Mouse (Mus musculus): ENCODE measurements around the gene Cetn3.
A peak's percentile ranks its signal among the peaks of the same experiment; 100 is the strongest.

Gene Cetn3

DNA sequence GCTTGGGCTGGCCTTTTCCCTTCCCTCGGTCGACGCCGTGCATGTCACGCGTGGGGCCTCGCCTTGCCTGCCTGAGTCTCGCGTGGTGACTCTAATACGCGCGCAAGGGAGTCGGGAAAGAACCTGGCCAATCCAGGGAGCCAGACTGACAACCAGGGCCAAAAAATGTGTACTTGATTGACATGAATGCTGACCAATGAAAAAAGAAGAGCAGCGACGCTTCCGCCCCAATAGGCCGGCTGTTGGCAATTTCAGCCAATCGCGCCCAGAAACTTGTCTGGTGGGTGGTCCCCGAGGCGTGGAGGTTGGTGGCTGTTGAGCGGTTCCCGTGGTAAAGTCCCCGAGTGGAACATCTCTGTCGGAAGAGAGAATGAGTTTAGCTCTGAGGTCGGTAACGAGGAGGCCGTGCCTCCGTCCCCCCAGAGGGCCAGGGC is at the start of gene Cetn3:
Gene Cetn3 (plus strand): TSS at position 107 of the 434 bp plus-strand sequence.
- peak; percentile 96 for DNase-seq

DNA sequence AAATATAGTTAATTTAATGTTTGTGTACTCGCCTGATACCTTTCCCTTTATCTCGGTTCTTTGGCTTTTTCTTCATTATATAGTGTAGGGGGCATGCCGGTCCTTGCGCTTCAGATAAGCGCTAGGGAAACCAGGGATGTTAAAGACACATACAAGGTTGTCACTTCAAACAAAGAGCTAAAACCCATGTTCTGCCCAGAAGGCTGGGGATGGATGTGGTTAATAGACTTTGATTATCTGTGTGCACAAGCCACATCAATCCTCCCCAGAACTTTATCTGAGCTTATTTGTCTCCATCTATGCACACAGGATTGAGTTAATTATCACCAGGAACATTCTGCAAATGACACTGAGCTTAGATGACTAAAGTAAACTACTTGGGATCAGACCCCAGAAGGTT is 46.3 kb upstream of the Cetn3 start:
- DNase-seq, result no peak

DNA sequence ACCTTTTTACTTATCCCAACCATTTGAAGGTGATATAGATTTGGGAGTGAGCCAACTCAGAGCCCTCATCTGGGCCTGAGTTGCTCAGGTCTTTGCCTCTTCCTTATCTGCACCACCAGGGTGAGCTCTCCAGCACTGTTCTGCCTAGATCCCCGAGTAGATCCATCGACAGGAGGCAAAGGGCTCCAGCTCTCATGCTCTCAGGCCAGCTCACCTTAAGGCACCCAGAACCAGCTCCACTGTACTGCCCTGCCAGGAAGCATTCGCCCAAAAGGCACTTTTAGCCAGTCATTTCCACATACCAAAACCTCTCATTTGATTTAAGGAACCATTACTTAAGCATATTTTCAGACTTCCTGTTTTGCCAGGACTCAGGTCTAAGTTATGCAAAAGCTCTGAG is 42.0 kb upstream of the Cetn3 start:
- DNase-seq, result no peak

DNA sequence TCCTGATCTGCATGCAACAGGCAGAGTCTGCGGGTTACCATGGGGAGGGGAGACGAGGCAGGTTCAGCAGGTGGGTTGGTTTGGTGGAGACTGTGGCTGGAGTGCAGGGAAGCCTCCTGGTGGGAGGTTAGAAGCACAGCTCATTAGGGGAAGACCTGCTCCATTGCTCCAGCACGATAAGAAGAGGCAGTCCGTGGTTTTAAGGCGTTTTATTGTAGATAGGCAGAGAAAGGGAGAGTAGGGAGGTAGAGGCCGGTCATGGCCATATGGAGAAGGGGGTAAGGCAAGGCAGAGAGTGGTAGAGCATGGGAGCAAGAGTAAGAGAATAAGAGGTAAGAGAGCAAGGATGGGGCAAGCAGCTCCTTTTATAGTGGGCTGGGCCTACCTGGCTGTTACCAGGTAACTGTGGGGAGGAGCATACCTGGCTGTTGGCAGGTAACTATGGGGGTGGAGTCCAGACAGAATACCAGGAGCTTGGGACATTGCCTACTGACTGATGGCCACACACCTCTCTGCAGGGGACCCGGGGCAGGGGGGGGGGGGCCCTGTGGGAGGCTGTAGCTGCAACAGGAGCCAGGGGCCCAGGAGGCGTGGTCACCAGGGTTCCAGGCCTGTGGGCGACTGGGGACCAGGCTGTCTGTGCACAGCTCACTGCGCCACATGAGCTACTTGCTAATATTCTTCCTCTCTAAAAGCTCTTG is 39.3 kb upstream of the Cetn3 start:
- DNase-seq, result no peak

DNA sequence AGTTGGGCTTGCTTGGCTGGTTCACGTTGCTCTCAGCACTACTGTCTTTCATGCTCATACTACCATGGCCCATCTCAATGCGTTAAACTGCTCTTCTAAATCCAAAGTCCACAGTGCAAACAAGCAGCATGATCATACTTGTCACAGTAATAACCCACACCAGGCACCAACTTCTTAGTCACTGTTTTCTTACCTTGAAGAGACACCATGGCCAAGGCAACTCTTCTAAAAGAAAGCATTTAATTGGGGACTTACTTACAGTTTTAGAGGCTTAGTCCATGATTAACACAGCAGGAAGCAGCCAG is 38.8 kb upstream of the Cetn3 start:
- no peak for DNase-seq

DNA sequence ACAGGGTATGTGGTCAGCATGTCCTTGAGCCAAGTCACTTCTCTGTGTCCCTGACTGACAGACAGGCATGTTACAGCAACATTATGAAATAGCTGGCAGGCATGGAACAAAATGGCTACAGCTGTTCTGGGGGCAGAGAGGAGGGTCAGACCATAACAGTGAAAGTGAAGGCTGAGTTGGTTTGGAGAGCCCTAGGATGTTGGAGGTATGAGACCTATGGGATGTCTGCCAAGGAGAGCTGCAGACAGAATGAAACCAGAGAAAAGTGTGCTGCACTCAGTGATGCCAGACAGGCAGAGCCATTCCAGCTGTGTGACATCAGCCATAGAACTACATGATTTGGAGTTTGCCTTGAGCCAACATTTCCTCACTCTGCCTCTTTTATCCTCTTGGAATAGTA is 28.0 kb upstream of the Cetn3 start:
- DNase-seq, result no peak

DNA sequence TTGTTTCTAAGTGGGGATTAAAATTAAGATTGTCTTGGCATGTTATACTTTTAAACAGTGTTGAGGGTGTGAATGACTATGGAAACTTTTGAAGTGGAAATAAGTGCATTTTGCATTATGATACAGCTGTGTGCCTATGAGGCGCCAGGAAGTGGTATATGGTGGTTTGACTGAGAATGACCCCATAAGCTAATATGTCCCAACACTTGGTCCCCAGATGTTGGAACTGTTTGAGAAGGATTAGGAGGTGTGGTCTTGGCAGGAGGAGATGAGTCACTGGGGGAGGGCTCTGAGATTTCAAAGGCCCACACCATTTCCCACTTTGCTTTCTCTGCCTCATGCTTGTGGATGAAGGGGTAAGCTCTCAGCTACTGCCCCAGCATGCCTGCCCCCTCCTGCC is 27.6 kb upstream of the Cetn3 start:
- DNase-seq, result no peak

DNA sequence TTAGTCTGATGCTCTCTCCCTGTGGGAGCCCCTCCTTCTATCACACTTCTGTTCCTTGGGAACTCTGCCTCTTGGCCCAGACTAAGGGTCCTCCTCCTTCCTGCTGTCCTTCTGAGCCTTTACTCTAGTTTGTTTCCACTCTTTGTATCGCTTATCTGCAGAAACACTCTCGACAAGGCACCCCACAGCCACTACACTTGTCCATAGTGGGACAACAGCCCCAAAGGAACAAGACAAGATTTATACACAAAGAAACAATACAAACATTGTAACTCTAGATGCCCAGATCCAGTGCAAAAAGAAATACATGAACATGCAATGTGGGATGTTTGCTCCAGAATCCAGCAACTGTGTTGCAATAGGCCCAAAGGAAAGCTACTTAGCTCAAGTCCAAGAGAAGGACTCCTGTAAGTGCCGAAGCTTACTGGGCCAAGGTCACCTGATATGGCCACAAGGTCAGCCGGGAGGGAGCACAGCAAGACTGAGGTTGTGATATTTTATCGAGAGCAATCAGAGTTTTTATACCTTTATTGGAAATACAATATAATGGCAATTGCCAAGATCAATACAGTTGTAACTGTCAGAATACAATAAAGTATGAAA is 25.7 kb upstream of the Cetn3 start:
- DNase-seq, result no peak

DNA sequence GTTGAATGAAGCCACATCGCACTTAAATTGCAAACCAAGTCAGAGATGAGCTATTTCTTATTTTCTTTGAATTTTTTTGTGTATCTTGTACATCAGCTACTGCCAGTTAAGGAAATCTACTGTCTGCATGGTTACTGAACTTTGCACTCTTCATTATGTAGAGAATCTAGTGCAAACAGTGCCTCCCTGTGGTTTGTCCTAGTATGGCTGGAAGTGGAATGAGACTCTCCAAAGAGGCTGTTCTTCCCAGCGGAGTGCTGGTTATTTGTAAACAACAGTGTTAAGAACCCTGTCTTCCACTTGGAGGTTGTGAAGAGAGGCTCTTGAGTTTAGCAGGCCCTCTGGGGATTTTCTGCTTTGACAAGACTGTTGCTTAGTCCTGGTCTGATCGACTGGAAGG is 22.5 kb upstream of the Cetn3 start:
- peak; percentile 15 for DNase-seq

DNA sequence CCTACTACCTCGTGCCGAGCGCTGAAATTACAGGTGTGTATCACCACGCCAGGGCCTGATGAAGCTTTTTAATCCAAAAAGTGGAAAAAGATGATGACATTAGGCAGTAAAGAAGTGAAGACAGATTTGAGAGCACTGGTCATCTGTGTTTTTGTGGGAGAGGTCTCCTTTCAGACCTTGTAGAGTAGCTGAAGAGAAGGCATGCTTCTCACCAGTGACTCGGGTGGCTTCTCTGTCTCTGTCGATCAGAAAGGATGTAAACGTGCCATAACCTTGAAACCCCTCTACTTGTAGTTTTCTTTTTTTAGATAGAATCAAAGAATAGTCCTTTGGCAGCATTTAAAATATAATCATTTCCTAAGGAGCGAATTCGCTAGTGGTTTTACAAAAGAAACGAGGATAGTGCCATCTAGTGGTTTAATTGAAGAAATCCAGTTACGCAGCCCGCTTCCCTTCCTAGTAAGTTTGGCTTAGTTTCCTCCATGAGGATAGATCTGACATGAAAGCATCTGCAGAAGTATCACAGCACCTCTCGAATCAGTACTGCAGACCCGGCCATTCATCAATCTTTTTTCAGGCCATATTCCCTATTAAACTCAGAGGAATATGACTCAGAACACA is 21.2 kb upstream of the Cetn3 start:
- DNase-seq, result peak; percentile 35

DNA sequence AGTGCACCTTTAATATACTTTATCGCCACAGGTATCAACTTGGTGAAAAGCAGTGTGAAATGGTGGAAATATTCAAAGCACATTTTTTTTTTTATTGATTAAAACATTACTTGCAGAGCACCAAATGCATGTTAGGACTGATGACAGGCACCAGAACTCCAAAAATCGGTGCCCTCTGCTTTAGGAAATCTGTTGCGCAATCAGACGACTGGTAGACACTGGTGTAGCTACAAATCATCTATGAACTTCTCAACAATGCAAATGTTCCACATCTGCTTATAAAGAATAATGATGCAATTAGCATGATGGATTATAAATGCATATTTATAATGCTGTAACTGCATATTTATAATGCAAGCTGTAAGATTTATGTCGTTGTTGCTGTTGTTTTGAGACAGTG is 18.7 kb upstream of the Cetn3 start:
- no peak for DNase-seq

DNA sequence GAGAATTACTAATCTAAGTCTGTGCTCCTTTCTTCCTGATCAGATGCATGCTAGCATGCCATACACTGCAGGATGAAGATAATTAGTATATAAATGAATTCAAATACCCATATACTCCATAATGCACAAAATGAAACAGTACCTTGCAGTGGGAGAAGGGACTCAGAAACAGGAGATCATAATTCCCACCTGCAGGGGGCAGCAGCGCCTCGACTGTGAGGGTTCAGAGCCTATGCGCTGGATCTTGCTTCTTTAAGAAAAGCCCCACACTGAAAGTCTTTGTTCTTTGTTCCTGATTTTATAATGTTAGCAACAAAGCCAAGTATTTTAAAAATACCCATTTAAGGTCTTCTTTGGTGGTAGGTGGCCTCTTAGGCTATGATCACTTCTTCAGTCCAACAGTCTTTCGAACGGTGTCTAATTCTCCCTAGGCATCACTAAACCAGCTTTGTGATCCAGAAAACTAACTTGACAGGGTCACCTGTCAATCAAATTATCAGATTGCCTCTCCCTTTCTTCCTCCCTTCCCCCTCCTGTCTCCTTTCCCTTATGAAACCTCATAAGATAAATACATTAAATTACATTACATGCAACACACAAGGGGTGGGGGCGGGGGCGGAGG is 15.7 kb upstream of the Cetn3 start:
- peak; percentile 48 for DNase-seq

DNA sequence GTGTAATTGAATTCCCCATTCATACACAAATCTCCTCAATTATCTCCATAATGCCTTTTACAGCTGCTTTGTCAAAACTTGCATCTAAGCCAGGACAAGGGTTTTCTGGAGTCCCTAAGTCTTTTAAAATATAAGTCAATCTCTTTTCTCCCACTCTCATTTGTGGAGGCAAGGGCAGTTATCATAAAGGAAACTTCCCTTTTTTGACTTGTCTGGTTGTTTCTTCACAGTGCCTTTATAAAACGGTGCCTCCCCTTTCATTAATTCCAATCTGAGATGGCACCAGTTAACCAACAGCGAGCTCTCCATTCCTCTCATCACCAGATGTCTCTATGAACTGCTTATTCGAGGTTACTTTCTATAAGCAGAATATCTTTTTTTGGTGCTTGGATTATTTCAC is 6.7 kb upstream of the Cetn3 start:
- no peak for DNase-seq

DNA sequence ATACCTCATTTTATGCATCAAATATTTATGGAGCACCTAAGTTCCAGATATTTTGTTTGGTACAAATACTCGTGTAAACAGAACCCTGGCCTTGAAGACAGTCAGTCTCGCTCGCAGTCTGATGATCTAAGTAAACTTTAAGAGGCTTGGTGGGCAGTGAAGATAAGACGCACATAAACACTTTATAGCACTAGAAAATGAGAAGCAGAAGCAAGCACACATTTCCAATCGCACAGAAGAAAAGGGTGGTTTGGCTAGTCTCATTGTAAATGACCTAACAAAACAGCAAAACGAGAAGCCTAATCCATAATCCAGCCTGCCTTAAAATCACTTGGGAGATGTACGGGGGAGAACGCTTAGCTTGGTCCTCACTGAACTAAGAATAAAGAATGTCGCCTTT is 402 bp upstream of the Cetn3 start:
- DNase-seq, result no peak

DNA sequence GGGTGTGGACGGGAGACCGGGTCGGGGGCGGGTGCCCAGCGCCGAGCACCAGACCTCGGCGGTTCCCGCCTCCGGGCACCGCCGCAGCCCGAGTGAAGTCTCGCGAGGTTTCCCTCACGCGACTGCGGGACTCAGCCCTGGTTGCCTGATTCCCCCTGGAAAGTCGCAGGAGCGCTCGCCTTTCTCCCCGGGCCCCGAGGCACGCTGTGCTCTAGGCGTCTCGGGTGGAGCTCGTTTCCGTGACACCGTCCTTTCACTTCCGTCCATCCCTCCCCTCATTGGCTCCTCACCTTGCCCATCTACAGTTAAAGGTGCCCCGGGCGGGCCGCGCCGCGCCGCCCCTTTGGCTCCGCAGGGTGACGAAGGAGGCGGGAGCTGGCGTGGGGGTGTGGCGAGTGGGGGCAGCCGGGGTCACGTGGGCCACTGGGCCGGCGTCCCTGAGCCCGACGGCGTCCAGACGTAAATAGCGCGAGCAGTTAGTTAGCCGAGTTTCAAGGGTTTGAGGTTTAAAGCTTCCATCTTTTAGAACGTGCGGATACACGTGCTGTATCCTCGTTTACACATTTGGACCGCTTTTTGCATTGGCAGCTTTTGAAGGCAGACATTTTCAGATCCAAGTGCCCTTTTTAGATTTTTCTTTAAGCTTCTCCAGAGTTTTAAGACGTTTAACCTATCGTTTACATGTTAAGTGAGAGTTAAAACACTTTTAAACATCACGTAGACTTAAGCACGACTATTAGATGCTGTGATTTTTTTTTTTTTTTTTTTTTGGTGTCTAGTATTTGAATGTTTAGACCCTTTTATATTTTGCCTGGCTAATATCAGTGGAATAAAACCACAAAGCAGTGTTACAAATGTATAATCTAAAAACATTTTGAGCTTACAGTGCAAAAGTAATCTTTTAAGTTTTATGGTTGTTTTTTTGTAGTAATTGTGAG is 797 bp downstream of the Cetn3 start:
- DNase-seq, result peak; percentile 98

DNA sequence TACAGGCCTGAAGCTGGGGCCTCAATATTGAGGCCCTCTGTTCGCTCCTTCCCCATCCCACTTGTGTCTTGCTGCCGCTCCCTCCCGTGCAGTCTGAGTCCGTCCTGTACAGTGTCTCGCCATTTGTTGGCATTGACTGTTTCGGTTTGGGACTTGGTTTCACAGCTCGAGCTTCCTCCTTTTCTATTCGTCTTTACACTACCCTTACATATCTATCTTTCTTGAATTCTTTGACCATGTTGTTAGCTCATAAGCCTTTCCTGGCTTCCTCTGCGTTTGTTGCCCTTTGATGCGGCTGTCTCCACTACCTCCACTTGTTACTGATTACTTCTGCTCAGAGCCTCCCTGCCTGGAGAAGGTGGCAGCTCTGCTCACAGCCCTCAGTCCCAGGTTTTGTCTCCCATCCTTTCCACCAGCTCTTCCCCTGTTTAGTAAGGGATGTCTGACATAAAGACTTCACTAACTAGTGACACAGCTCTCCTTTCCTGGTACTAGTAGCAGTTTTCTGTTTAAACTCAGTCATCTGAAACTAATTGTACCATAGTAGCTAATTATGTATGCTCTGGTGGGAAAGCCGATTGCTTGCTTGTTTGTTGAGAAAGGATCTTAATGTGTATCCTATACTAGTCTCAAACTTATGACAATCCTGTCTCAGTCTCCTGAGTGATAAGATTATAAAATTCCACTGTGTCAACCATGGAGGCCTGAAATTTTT is 3.0 kb downstream of the Cetn3 start:
- DNase-seq, result peak; percentile 34

DNA sequence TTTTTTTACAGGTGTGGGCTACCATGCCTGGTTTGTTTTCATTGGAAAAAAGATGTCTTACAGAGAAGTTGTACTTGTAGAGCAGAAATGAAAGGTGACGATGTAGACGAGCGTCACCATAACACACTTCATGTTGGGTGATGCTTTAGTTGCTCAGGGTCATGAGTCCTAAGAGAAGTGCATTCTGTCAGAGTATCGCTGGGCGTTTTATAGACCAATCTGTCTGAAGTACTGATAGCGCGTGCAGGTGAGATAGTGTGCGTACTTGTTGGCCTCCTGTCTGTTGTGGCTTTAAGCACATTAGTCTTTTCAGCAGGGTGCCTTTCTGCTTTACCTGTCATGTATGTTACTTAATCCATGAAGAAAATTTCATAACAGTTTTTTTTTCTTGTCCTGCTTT is 7.3 kb downstream of the Cetn3 start:
- DNase-seq, result no peak

DNA sequence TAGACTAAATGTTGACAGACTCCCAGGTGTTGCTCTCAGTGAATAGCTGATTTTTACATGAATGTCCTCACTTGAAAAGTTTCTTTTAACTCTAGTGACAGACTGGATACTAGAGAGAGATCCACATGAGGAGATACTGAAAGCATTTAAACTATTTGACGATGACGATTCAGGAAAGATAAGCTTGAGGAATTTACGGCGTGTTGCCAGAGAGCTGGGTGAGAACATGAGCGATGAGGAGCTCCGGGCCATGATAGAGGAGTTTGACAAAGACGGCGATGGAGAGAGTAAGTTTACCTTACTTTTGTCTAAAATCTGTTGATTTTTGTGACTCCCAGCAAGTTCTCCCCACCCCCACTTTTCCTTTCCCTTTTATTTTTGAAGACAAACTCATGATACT is 9.0 kb downstream of the Cetn3 start:
- DNase-seq, result no peak

DNA sequence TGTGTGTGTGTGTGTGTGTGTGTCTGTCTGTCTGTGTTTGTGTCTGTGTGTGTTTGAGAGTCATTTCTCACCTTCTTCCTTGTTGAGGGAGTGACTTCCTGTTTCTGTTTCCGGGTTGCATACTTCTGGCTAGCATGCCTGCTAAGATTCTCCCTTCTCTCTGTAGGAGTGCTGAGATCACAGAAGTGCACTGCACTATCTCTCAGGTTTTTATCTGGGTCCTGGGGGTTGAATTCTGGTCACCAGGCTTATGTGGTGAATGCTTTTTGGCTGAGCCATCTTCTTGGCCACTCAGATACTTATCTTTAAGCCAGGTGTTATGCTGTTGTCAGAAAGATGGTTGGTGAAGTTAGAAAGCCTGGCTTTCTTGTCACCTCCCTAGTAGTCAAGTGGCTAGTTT is 11.0 kb downstream of the Cetn3 start:
- DNase-seq, result no peak

DNA sequence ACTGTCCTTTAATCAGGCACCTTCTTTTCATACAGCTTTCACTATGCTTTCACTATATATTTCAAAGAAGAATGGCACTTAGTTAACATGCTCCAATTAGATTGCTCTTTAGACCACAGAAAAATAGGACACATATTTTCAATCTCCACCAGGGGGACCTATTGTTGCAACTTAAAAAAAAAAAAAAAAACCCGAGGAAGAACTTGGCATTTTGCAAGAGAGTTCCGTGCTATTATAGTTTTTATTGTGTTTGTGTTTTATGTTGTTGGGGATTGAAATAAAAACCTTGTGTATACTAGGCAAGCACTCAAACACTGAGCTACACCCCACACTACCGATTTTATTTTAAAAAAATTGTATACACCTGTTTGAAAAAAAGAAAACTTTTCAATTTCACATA is 18.2 kb downstream of the Cetn3 start:
- DNase-seq, result no peak

DNA sequence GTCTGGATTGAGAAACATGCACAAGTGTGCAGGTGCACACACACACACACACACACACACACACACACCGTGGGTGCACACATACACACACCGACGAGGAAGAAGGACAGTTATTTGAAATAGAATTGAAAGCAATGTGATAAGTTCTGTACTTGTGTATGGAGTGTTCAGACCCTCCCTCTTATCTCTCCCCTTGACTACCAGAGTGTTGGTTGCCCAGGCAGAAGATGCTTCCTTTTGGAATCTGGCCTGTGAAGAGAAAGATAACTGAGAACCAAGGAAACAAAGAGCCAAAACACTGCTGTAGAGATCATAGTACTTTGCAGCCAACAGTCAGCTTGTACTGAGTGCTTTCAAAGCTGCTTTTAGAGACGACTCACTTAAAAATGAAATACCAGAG is 20.8 kb downstream of the Cetn3 start:
- DNase-seq, result no peak

DNA sequence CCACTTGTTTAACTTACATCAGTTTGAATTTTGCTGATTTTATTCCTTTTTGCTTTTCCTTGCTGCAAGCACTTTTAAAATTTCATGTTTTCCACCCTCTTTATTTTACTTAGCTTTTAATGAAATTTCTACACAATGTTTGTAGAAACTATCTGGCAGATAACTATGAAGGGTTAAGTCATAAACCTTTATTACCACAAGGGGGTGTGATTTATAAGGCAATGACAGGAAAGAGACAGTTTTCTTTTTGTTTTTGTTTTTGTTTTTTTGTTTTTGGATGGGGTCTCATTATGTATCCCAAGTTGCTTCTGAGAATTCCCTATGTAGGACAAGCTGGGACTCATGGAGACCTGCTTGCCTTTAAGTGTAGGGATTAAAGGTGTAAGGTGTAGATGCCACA is 39.9 kb downstream of the Cetn3 start:
- DNase-seq, result no peak
